Mouse (Mus musculus) hindbrain, embryonic 12.5 days (tissue): ENCODE data around the gene Adamts8. TPM values are rescaled to one million over a fixed set of nuclear protein-coding genes. Genes with fewer than 3 reads are reported as not detected.
A peak's percentile ranks its signal among the peaks of the same experiment; 100 is the strongest.

ENCODE experiments used
- ATAC-seq: fragments of 200-750 bp; cut with Nextera tagmentation; 2 replicates; pipeline ENCODE4 v1.8.0; 2017; ENCODE audit warnings: moderate TSS enrichment; ENCODE audit not compliant: low FRiP score
- H3K27ac ChIP-seq: fragments of 300-500 bp; sonication (generic); 2 replicates; pipeline ENCODE4 v1.5.1; 2016; ENCODE audit warnings: mild to moderate bottlenecking
- H3K27me3 ChIP-seq: fragments of 300-500 bp; sonication (generic); 2 replicates; pipeline ENCODE4 v1.6.1; 2016; ENCODE audit warnings: mild to moderate bottlenecking
- H3K36me3 ChIP-seq: fragments of 300-500 bp; sonication (generic); 2 replicates; pipeline ENCODE4 v1.6.1; 2016; ENCODE audit warnings: mild to moderate bottlenecking
- H3K4me1 ChIP-seq: fragments of 300-500 bp; sonication (generic); 2 replicates; pipeline ENCODE4 v1.6.1; 2016
- H3K4me2 ChIP-seq: fragments of 300-500 bp; sonication (generic); replicated peaks from 2 replicates; pipeline ENCODE4 v1.6.1; 2016; ENCODE audit warnings: mild to moderate bottlenecking
- H3K4me3 ChIP-seq: fragments of 300-500 bp; sonication (generic); 2 replicates; pipeline ENCODE4 v1.5.1; 2016; ENCODE audit warnings: mild to moderate bottlenecking
- H3K9ac ChIP-seq: fragments of 300-500 bp; sonication (generic); 2 replicates; pipeline ENCODE4 v1.6.1; 2016; ENCODE audit warnings: mild to moderate bottlenecking, moderate library complexity
- H3K9me3 ChIP-seq: fragments of 300-500 bp; sonication (generic); replicated peaks from 2 replicates; pipeline ENCODE4 v1.6.1; 2016; ENCODE audit warnings: mild to moderate bottlenecking
- WGBS: fragments of 180-500 bp; shearing (Covaris S2); methylation state at CpG from one replicate; pipeline ENCODE4 v1.1.7; 2016; 5-methylcytosine and 5-hydroxymethylcytosine counted together
- polyA plus RNA-seq: library from polyadenylated mRNA; unstranded; fragments of >200 nt; fragmentation: Nextera tagmentation; extraction: Ambion mirVana; gene quantifications from 2 replicates; pipeline ENCODE4 v1.2.1, GENCODE M21; 2016

Gene Adamts8
- polyA plus RNA-seq, 1 experiment from 2014 or later: 1.5 TPM

DNA sequence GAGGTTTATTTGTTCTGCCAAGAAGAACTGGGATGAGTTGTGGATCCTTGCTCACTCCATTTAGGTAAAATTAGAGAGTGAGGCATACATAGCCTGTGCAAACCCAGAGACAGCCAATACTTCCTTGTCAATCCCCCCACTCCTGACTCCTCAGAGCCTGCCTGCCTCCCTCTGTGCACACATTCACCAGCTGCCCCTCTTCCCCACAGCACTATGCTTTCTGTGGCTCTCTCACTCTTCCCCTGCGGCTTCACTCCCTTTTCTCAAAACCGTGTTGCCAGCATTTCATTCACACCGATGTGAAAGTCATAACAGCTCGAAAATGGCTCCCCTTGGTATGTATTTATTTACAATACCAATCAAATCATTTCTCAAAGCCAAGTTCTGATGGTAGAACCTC is 10.0 kb upstream of the Adamts8 start:
- Histone ChIP-seq H3K4me3 (no peak overlapping the region), H3K27me3 (no peaks in the 10 kb centered on the region; the same call in 1 of the 2 replicates), H3K4me1 (no peaks in the 10 kb centered on the region), H3K27ac (no peak overlapping the region), H3K36me3 (no peaks in the 10 kb centered on the region), H3K9me3 (no peaks in the 10 kb centered on the region), H3K4me2 (no peak overlapping the region), H3K9ac (no peak overlapping the region)
- WGBS: 79% methylated on average over 4 of the region's 4 CpGs
- no peak for ATAC-seq

DNA sequence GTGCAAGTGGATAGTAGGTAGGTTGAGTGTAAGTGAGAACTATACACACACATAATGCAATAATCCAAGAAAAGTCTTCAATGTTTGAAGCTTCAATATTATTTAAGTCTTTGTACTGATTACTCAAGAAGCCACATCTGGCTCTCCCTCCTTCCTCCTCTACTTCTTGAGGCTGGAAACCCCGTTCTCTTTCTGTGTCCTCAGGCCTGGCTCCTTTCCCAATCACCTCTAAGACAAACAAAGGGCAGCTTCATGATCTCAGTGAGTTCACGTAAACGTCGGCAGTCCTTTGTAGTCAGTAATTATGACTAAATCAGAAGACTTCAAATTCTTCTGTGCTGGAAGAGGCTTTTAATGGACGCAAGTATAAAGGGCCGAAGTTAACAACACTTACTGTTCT is 7.5 kb upstream of the Adamts8 start:
- H3K4me2 ChIP-seq: no peak overlapping the region

DNA sequence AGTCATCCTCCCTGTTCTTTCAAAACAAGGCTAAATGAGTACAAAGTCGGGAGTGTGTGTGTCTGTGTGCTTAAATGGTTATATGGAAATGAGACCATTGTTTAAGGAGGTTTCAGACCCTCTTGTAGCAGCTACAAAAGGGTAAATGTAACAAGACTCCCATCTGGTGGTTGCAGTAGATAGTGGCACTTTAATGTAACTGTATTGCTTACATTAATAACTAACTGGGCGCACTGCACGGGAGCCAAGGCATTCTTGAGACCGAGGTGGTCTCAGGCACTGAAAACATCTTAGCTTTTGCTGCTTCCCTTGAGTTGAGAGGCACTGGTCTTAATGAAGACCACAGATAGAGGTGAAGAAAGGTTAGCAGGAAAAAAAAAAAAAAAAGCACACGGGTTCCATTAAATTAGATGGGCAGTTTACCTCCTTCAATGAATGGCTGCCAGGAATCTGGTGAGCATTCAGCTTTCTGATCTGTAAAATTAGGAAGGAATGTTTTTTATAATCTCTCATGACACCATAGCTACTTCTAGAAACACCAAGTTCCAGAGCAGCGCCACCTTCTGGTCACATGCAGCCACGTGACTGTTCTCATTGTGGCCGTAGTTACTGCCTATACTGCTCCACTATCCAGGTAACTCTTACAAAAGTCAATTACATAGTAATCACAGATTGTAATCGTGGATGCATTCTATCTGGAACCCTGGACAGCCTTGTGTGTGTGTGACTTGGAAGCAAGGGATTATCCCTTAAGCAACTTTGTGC is 5.5 kb upstream of the Adamts8 start:
- WGBS: 35% methylated on average over 9 of the region's 9 CpGs
- ATAC-seq: peak; percentile 73
- H3K4me1 ChIP-seq: no peaks in the 10 kb centered on the region
- no peak overlapping the region for H3K9ac ChIP-seq
- peaks cover 20% of the 10 kb centered on the region for H3K27me3 ChIP-seq
- 0 out of 2 replicates have a peak overlapping the region, but pooled peaks have one; percentile 15 for H3K4me2 ChIP-seq
- H3K4me3 ChIP-seq: no peak overlapping the region
- H3K27ac ChIP-seq: no peak overlapping the region
- H3K36me3 ChIP-seq: no peaks in the 10 kb centered on the region
- H3K9me3 ChIP-seq: no peaks in the 10 kb centered on the region

More for the DNA sequence above, 7.5 kb upstream of the Adamts8 start:
- Histone ChIP-seq H3K27ac (no peak overlapping the region), H3K4me1 (no peaks in the 10 kb centered on the region), H3K9ac (no peak overlapping the region), H3K4me3 (no peak overlapping the region), H3K27me3 (peaks cover 4% of the 10 kb centered on the region; the same call in 1 of the 2 replicates), H3K9me3 (no peaks in the 10 kb centered on the region), H3K36me3 (no peaks in the 10 kb centered on the region)
- no peak for ATAC-seq
- 79% methylated on average over 6 of the region's 6 CpGs for WGBS

DNA sequence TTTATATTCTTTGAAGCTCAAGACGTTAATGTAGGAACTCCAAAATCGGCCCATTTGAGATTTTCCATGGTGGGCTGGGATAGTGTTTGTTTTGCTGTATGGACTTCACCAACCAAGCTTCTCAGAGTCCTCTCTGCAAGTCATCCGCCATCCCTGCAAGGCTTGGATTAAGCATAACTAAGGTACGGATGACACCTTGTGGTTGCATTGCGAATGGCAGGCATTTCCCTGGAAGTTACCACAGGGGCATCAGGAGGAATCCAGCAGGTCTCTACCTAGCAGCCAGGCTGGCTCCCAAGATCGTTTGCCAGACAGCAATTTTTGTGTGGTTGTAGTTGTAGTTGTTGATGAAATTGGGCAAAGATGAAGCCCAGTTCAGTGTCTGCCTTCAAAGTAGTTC is 2.0 kb upstream of the Adamts8 start:
- H3K36me3 ChIP-seq: no peaks in the 10 kb centered on the region
- no peak overlapping the region for H3K9ac ChIP-seq
- no peak overlapping the region for H3K27ac ChIP-seq
- H3K27me3 ChIP-seq: peaks cover 51% of the 10 kb centered on the region
- H3K4me1 ChIP-seq: peaks cover 11% of the 10 kb centered on the region
- no peak overlapping the region for H3K4me3 ChIP-seq
- H3K9me3 ChIP-seq: no peaks in the 10 kb centered on the region
- ATAC-seq: peak; percentile 30; the same call in 1 of the 2 replicates
- WGBS: 8% methylated on average over 6 of the region's 6 CpGs
- no peak overlapping the region for H3K4me2 ChIP-seq

DNA sequence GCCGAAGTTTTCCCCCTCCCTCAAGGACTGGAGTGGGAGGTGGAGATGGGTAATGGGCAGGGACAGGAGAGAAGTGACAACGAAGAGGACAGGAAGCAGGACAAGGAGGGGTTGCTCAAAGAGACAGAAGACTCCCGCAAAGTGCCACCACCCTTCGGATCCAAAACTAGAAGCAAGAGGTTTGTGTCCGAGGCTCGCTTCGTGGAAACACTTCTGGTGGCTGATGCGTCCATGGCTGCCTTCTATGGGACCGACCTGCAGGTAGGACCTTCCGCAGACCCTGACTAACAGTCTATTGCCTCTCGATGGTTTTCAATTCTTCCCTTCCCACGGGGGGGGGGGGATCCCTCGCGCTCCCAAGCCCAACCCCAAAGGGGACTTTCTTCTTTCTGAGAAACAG is 979 bp downstream of the Adamts8 start:
- no peak overlapping the region for H3K27ac ChIP-seq
- H3K4me3 ChIP-seq: peak overlapping the region; percentile 56
- H3K4me2 ChIP-seq: peak overlapping the region; percentile 95
- H3K9ac ChIP-seq: peak overlapping the region; percentile 58
- peaks cover 11% of the 10 kb centered on the region for H3K4me1 ChIP-seq
- WGBS: under 1% methylated on average over 14 of the region's 14 CpGs
- no peaks in the 10 kb centered on the region for H3K9me3 ChIP-seq
- no peaks in the 10 kb centered on the region for H3K36me3 ChIP-seq
- ATAC-seq: no peak
- peaks cover 65% of the 10 kb centered on the region for H3K27me3 ChIP-seq

DNA sequence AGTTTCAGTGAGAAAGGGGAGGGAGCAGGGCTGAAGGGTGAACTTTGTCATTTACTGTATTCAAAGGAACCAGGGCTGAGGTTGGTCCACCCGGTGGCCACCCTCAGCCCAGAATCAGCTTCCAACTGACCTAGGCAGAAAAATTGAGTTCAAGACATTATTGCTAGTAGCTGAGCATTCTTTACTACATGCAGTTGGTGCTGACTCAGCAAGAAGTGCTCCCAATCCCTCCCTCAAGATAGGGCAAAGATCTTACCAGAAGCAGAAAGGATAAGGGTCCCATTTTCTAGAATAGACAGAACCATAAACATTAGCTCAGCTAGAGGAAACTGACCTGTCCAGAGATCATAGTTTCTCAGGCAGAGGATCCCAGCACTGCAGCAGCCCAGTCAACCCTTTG is 1.9 kb downstream of the Adamts8 start:
- Histone ChIP-seq H3K27me3 (peaks cover 63% of the 10 kb centered on the region), H3K9ac (no peak overlapping the region), H3K4me2 (peak overlapping the region; percentile 95), H3K9me3 (no peaks in the 10 kb centered on the region), H3K27ac (no peak overlapping the region), H3K4me1 (peaks cover 11% of the 10 kb centered on the region), H3K4me3 (peak overlapping the region; percentile 56; the same call in 1 of the 2 replicates), H3K36me3 (no peaks in the 10 kb centered on the region)
- 12% methylated on average over 1 of the region's 1 CpGs for WGBS
- no peak for ATAC-seq

DNA sequence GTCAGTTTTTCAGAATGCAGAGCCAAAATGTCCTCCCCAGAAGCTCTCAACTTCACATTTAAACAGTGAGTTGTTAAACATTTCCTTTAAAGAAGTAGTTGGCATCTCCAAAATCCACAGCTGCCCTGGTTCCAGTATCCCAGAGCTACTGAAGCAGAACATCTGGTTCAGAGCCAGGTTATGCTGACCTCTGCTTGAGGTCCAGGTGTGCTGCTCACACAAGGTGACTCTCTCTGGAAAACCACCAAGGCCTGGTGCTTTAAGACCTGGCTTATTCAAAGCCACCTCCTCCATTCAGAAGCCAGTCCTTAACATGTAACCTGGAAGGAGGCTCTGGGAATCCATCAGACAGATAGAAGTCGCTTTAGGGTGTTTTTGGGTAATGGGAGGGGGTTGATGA is 2.9 kb downstream of the Adamts8 start:
- H3K27me3 ChIP-seq: peaks cover 61% of the 10 kb centered on the region
- no peaks in the 10 kb centered on the region for H3K9me3 ChIP-seq
- no peak overlapping the region for H3K9ac ChIP-seq
- 68% methylated on average over 1 of the region's 1 CpGs for WGBS
- H3K4me1 ChIP-seq: peaks cover 11% of the 10 kb centered on the region
- H3K4me2 ChIP-seq: no peak overlapping the region
- no peak for ATAC-seq
- no peaks in the 10 kb centered on the region for H3K36me3 ChIP-seq
- H3K4me3 ChIP-seq: no peak overlapping the region
- no peak overlapping the region for H3K27ac ChIP-seq

DNA sequence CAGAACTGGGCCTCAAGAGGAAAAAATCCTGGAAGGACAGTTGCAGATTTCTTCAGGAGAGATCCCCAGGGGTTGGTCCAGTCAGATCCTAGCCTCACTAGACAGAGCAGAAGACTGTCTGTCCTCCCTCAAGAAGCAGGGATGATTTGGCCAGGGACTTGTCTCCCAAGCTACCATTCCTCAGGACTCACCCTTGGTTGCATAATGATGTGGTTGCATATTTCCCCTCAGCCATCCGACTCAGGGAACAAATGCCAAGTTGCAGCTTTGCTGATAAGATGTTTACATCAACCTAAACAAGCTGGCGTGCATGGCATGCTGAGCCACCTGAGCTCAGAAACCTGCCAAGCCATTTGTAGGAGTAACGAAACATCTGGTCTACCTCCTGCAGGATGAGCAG is 7.1 kb downstream of the Adamts8 start:
- Histone ChIP-seq H3K9ac (no peak overlapping the region), H3K4me1 (peaks cover 3% of the 10 kb centered on the region; the same call in 1 of the 2 replicates), H3K27ac (no peak overlapping the region), H3K27me3 (peaks cover 23% of the 10 kb centered on the region), H3K4me2 (no peak overlapping the region), H3K9me3 (no peaks in the 10 kb centered on the region), H3K36me3 (no peaks in the 10 kb centered on the region), H3K4me3 (no peak overlapping the region)
- ATAC-seq: no peak
- WGBS: 80% methylated on average over 3 of the region's 3 CpGs

DNA sequence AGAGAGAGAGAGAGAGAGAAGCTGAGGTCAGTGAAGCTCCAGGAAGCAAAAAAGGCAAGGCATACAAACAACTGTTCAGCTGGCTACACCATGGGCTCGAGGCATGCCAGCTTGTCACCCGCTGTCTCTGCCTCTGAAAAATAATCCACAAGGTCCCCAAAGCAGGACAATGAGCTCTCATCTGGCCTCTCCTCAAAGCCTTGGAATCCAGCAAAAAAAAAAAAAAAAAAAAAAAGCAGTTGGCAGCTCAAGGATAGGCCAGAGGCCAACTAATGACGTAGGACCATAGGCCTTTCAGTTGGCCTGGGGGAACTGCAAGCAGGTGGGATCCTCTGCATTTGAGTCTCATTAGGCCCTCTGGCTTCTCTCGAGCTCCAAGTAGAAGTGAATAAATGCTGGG is 7.6 kb downstream of the Adamts8 start:
- H3K4me3 ChIP-seq: no peak overlapping the region
- H3K9ac ChIP-seq: no peak overlapping the region
- ATAC-seq: no peak
- H3K4me2 ChIP-seq: no peak overlapping the region
- no peak overlapping the region for H3K27ac ChIP-seq
- peaks cover 18% of the 10 kb centered on the region for H3K27me3 ChIP-seq
- H3K9me3 ChIP-seq: no peaks in the 10 kb centered on the region
- peaks cover 3% of the 10 kb centered on the region; the same call in 1 of the 2 replicates for H3K4me1 ChIP-seq
- WGBS: 83% methylated on average over 4 of the region's 4 CpGs
- H3K36me3 ChIP-seq: no peaks in the 10 kb centered on the region

DNA sequence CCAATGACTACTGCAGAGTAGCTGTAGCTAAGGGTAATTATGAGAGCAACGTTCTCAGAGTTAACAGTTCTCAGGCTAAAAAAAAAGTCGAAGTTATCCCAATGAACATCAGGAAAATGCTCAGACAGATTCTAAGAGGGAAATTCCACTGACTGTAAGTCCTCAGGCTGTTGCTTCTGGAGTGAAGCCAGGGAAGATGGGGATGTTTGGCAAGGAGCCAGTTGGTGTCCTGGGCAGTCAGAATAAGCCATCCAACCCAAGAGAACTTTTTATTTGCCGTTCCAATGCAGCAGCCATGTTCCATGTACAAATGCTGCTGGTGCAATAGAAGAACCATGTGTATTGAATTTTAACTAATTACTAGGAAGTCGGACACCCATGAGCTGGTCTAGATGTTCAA is 8.2 kb downstream of the Adamts8 start:
- H3K27me3 ChIP-seq: peaks cover 11% of the 10 kb centered on the region
- H3K4me1 ChIP-seq: peaks cover 3% of the 10 kb centered on the region; the same call in 1 of the 2 replicates
- H3K4me2 ChIP-seq: no peak overlapping the region
- no peak overlapping the region for H3K9ac ChIP-seq
- no peak overlapping the region for H3K27ac ChIP-seq
- ATAC-seq: no peak
- no peak overlapping the region for H3K4me3 ChIP-seq
- WGBS: 79% methylated on average over 4 of the region's 4 CpGs
- no peaks in the 10 kb centered on the region for H3K36me3 ChIP-seq
- no peaks in the 10 kb centered on the region for H3K9me3 ChIP-seq

DNA sequence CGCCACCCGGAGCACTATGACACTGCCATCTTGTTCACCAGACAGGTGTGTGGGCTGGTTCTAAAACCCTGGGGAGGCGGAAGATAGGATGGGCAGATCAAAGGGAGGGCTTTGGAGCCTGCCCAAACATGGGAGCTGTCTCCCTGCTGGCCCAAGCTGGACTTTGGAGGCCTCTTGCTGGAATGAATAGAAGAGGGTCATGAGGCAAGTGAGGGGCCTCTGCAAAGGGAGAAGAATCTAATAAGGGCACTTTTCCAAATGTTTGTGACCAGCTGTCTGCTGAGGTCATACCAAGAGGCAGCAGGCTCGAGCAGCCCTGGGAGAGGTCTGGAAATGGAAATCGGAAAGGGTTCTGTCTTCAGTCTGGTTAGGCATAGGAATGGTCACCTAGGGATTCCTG is 9.1 kb downstream of the Adamts8 start:
- H3K9me3 ChIP-seq: no peaks in the 10 kb centered on the region
- 85% methylated on average over 5 of the region's 5 CpGs for WGBS
- no peak overlapping the region for H3K9ac ChIP-seq

DNA sequence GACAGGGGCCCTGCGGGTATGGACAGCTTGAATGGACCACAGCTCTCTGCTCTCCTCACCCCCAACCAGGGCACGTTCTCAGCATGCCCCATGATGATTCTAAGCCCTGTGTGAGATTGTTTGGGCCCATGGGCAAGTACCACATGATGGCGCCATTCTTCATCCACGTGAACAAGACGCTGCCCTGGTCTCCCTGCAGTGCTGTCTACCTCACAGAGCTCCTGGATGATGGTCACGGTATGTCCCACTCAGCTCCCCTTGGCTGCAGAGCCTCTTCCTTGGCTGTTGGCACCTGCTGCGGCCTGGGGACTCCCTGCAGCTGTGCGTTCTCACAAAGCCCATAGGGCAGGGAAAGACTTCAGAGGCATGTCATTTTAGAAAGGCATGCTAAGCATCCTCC is 10.9 kb downstream of the Adamts8 start:
- WGBS: 58% methylated on average over 8 of the region's 8 CpGs

More for the DNA sequence above, 9.1 kb downstream of the Adamts8 start:
- Histone ChIP-seq H3K4me2 (no peak overlapping the region), H3K36me3 (no peaks in the 10 kb centered on the region), H3K27me3 (0 out of 2 replicates have a peak, but pooled peaks cover 3% of the 10 kb centered on the region), H3K27ac (no peak overlapping the region), H3K4me1 (peaks cover 3% of the 10 kb centered on the region; the same call in 1 of the 2 replicates), H3K4me3 (no peak overlapping the region)
- ATAC-seq: no peak

DNA sequence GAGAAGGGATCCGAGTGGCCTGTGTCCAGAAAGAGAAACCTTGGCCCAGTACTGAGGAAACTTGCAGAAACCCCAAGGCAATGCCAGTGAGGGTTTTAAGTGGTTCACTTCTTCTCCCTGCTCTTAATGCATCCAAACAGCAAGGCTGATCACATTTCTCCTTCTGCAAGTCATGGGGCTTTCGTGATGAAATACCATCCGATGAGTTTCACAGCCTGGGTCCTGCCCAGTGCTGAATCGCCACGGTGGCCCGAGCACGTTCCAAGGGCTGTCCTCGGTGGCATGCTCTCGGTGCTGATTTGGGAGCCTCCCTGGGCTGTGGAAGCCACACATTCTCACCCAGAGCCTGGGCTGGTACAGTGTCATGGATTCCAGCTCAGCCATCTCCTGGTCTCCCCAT is 12.9 kb downstream of the Adamts8 start:
- Histone ChIP-seq H3K36me3 (no peaks in the 10 kb centered on the region), H3K4me1 (peaks cover 3% of the 10 kb centered on the region; the same call in 1 of the 2 replicates), H3K9ac (no peak overlapping the region), H3K9me3 (no peaks in the 10 kb centered on the region), H3K27me3 (no peaks in the 10 kb centered on the region), H3K4me2 (no peak overlapping the region), H3K27ac (no peak overlapping the region), H3K4me3 (no peak overlapping the region)
- no peak for ATAC-seq
- WGBS: 93% methylated on average over 9 of the region's 9 CpGs

More for the DNA sequence above, 10.9 kb downstream of the Adamts8 start:
- Histone ChIP-seq H3K4me2 (no peak overlapping the region), H3K27ac (no peak overlapping the region), H3K9me3 (no peaks in the 10 kb centered on the region), H3K9ac (no peak overlapping the region), H3K27me3 (no peaks in the 10 kb centered on the region), H3K36me3 (no peaks in the 10 kb centered on the region), H3K4me3 (no peak overlapping the region), H3K4me1 (peaks cover 3% of the 10 kb centered on the region; the same call in 1 of the 2 replicates)
- no peak for ATAC-seq
